Mouse (Mus musculus): ENCODE measurements around the gene Marveld1. TPM values are rescaled to one million over a fixed set of nuclear protein-coding genes. Genes with fewer than 3 reads are reported as not detected.

Gene Marveld1
- polyA plus RNA-seq, 1 experiment from 2014 or later: 7.3 TPM

- Histone ChIP-seq H3K27me3 (ENCODE audit: control insufficient read depth, insufficient read depth, low read length) (peaks cover 2% of the 10 kb centered on the region; the same call in 1 of the 2 replicates), H3K27ac (ENCODE audit: low read length) (no peak within 1 kb of the TSS), H3K9ac (ENCODE audit: low read length) (no peak within 1 kb of the TSS), H3K4me3 (ENCODE audit: low read length) (no peak within 1 kb of the TSS), H3K36me3 (ENCODE audit: control insufficient read depth, insufficient read depth) (no peaks in the 10 kb centered on the region), H3K9me3 (replicated peaks; ENCODE audit: control insufficient read depth, low read length) (no peaks in the 10 kb centered on the region), H3K4me2 (ENCODE audit: low read depth, low read length) (no peak within 1 kb of the TSS), H3K4me1 (ENCODE audit: control insufficient read depth, insufficient read depth, low read length) (0 out of 2 replicates have a peak, but pooled peaks cover 2% of the 10 kb centered on the region)
- 58% methylated on average over 5 of the region's 5 CpGs for WGBS
- ATAC-seq (replicated peaks; ENCODE audit: extremely low read depth, insufficient read depth, low FRiP score): no peak
These were observed 16.6 kb downstream of the Marveld1 start, which contains the start of gene Zfyve27 for GRCm38 (mm10) chr19:42163764-42164163. Gene Zfyve27 (plus strand): TSS chr19:42163951.

- Histone ChIP-seq H3K27me3 (ENCODE audit: control insufficient read depth, insufficient read depth, low read length) (peaks cover 2% of the 10 kb centered on the region; the same call in 1 of the 2 replicates), H3K4me1 (ENCODE audit: control insufficient read depth, insufficient read depth, low read length) (0 out of 2 replicates have a peak, but pooled peaks cover 2% of the 10 kb centered on the region), H3K36me3 (ENCODE audit: control insufficient read depth, insufficient read depth) (no peaks in the 10 kb centered on the region), H3K9me3 (replicated peaks; ENCODE audit: control insufficient read depth, low read length) (no peaks in the 10 kb centered on the region), H3K4me3 (ENCODE audit: low read length) (no peak overlapping the region), H3K4me2 (ENCODE audit: low read depth, low read length) (no peak overlapping the region), H3K27ac (ENCODE audit: low read length) (no peak overlapping the region), H3K9ac (ENCODE audit: low read length) (no peak overlapping the region)
- no peak for ATAC-seq (replicated peaks; ENCODE audit: extremely low read depth, insufficient read depth, low FRiP score)
- whole genome bisulfite sequencing: 53% methylated on average over 7 of the region's 7 CpGs
These were observed 17.0 kb downstream of the Marveld1 start for GRCm38 (mm10) chr19:42164188-42164587.

GRCm38 (mm10) chr19:42166130-42166529 lies 18.9 kb downstream of the Marveld1 start:
- H3K27me3 ChIP-seq (ENCODE audit: control insufficient read depth, insufficient read depth, low read length): peaks cover 2% of the 10 kb centered on the region; the same call in 1 of the 2 replicates
- peak overlapping the region; percentile 60 for H3K4me2 ChIP-seq (ENCODE audit: low read depth, low read length)
- WGBS: 3% methylated on average over 12 of the region's 12 CpGs
- H3K27ac ChIP-seq (ENCODE audit: low read length): no peak overlapping the region
- ATAC-seq (replicated peaks; ENCODE audit: extremely low read depth, insufficient read depth, low FRiP score): no peak
- H3K9ac ChIP-seq (ENCODE audit: low read length): peak overlapping the region; percentile 52
- H3K4me1 ChIP-seq (ENCODE audit: control insufficient read depth, insufficient read depth, low read length): peaks cover 6% of the 10 kb centered on the region; the same call in 1 of the 2 replicates
- H3K9me3 ChIP-seq (replicated peaks; ENCODE audit: control insufficient read depth, low read length): no peaks in the 10 kb centered on the region
- H3K4me3 ChIP-seq (ENCODE audit: low read length): peak overlapping the region; percentile 33
- no peaks in the 10 kb centered on the region for H3K36me3 ChIP-seq (ENCODE audit: control insufficient read depth, insufficient read depth)

GRCm38 (mm10) chr19:42166766-42167165 lies 19.6 kb downstream of the Marveld1 start:
- H3K27me3 ChIP-seq (ENCODE audit: control insufficient read depth, insufficient read depth, low read length): peaks cover 2% of the 10 kb centered on the region; the same call in 1 of the 2 replicates
- H3K4me1 ChIP-seq (ENCODE audit: control insufficient read depth, insufficient read depth, low read length): peaks cover 13% of the 10 kb centered on the region; the same call in 1 of the 2 replicates
- WGBS: 50% methylated on average over 3 of the region's 3 CpGs
- H3K9me3 ChIP-seq (replicated peaks; ENCODE audit: control insufficient read depth, low read length): no peaks in the 10 kb centered on the region
- H3K27ac ChIP-seq (ENCODE audit: low read length): no peak overlapping the region
- no peak overlapping the region for H3K4me2 ChIP-seq (ENCODE audit: low read depth, low read length)
- no peak overlapping the region for H3K9ac ChIP-seq (ENCODE audit: low read length)
- no peak overlapping the region for H3K4me3 ChIP-seq (ENCODE audit: low read length)
- no peak for ATAC-seq (replicated peaks; ENCODE audit: extremely low read depth, insufficient read depth, low FRiP score)
- no peaks in the 10 kb centered on the region for H3K36me3 ChIP-seq (ENCODE audit: control insufficient read depth, insufficient read depth)

GRCm38 (mm10) chr19:42167489-42167888 lies 20.3 kb downstream of the Marveld1 start:
- Histone ChIP-seq H3K27me3 (ENCODE audit: control insufficient read depth, insufficient read depth, low read length) (peaks cover 2% of the 10 kb centered on the region; the same call in 1 of the 2 replicates), H3K4me1 (ENCODE audit: control insufficient read depth, insufficient read depth, low read length) (peaks cover 14% of the 10 kb centered on the region; the same call in 1 of the 2 replicates), H3K36me3 (ENCODE audit: control insufficient read depth, insufficient read depth) (no peaks in the 10 kb centered on the region), H3K4me3 (ENCODE audit: low read length) (no peak overlapping the region), H3K4me2 (ENCODE audit: low read depth, low read length) (no peak overlapping the region), H3K9me3 (replicated peaks; ENCODE audit: control insufficient read depth, low read length) (no peaks in the 10 kb centered on the region), H3K9ac (ENCODE audit: low read length) (no peak overlapping the region), H3K27ac (ENCODE audit: low read length) (no peak overlapping the region)
- ATAC-seq (replicated peaks; ENCODE audit: extremely low read depth, insufficient read depth, low FRiP score): no peak
- WGBS: 58% methylated on average over 9 of the region's 9 CpGs

- H3K4me2 ChIP-seq (ENCODE audit: low read depth, low read length): no peak overlapping the region
- ATAC-seq (replicated peaks; ENCODE audit: extremely low read depth, insufficient read depth, low FRiP score): no peak
- H3K27me3 ChIP-seq (ENCODE audit: control insufficient read depth, insufficient read depth, low read length): peaks cover 2% of the 10 kb centered on the region; the same call in 1 of the 2 replicates
- no peaks in the 10 kb centered on the region for H3K9me3 ChIP-seq (replicated peaks; ENCODE audit: control insufficient read depth, low read length)
- H3K27ac ChIP-seq (ENCODE audit: low read length): no peak overlapping the region
- peaks cover 14% of the 10 kb centered on the region; the same call in 1 of the 2 replicates for H3K4me1 ChIP-seq (ENCODE audit: control insufficient read depth, insufficient read depth, low read length)
- no peak overlapping the region; the same call in 1 of the 2 replicates for H3K4me3 ChIP-seq (ENCODE audit: low read length)
- 48% methylated on average over 10 of the region's 10 CpGs for WGBS
- H3K36me3 ChIP-seq (ENCODE audit: control insufficient read depth, insufficient read depth): no peaks in the 10 kb centered on the region
- no peak overlapping the region for H3K9ac ChIP-seq (ENCODE audit: low read length)
These were observed 22.2 kb downstream of the Marveld1 start for GRCm38 (mm10) chr19:42169322-42169975.

GRCm38 (mm10) chr19:42170025-42170969 lies 23.1 kb downstream of the Marveld1 start:
- Histone ChIP-seq H3K9me3 (replicated peaks; ENCODE audit: control insufficient read depth, low read length) (no peaks in the 10 kb centered on the region), H3K4me2 (ENCODE audit: low read depth, low read length) (peak overlapping the region; percentile 91), H3K27me3 (ENCODE audit: control insufficient read depth, insufficient read depth, low read length) (peaks cover 2% of the 10 kb centered on the region; the same call in 1 of the 2 replicates), H3K4me1 (ENCODE audit: control insufficient read depth, insufficient read depth, low read length) (peaks cover 14% of the 10 kb centered on the region; the same call in 1 of the 2 replicates), H3K36me3 (ENCODE audit: control insufficient read depth, insufficient read depth) (no peaks in the 10 kb centered on the region), H3K9ac (ENCODE audit: low read length) (peak overlapping the region; percentile 90), H3K27ac (ENCODE audit: low read length) (peak overlapping the region; percentile 51; the same call in 1 of the 2 replicates), H3K4me3 (ENCODE audit: low read length) (peak overlapping the region; percentile 93)
- 2% methylated on average over 54 of the region's 56 CpGs for WGBS
- peak; percentile 92 for ATAC-seq (replicated peaks; ENCODE audit: extremely low read depth, insufficient read depth, low FRiP score)

- no peak for ATAC-seq (replicated peaks; ENCODE audit: extremely low read depth, insufficient read depth, low FRiP score)
- Histone ChIP-seq H3K27me3 (ENCODE audit: control insufficient read depth, insufficient read depth, low read length) (no peaks in the 10 kb centered on the region), H3K27ac (ENCODE audit: low read length) (no peak overlapping the region), H3K9me3 (replicated peaks; ENCODE audit: control insufficient read depth, low read length) (no peaks in the 10 kb centered on the region), H3K4me3 (ENCODE audit: low read length) (no peak overlapping the region), H3K4me2 (ENCODE audit: low read depth, low read length) (no peak overlapping the region), H3K36me3 (ENCODE audit: control insufficient read depth, insufficient read depth) (peaks cover 2% of the 10 kb centered on the region; the same call in 1 of the 2 replicates), H3K9ac (ENCODE audit: low read length) (no peak overlapping the region), H3K4me1 (ENCODE audit: control insufficient read depth, insufficient read depth, low read length) (peaks cover 1% of the 10 kb centered on the region; the same call in 1 of the 2 replicates)
- whole genome bisulfite sequencing: 73% methylated on average over 7 of the region's 7 CpGs
These were observed 29.6 kb downstream of the Marveld1 start for GRCm38 (mm10) chr19:42176841-42177240.

Data from heart, embryonic 16.5 days (tissue).